Mouse (Mus musculus) heart, postnatal 4 days (tissue): ENCODE results near the gene Dennd5a. TPM values are rescaled to one million over a fixed set of nuclear protein-coding genes. Genes with fewer than 3 reads are reported as not detected.
A peak's percentile ranks its signal among the peaks of the same experiment; 100 is the strongest.

Source experiments
- DNase-seq: peaks from one replicate; pipeline ENCODE4 v3.0.0; 2021
- total RNA-seq, 2 experiments: library from RNA; stranded (reverse); gene quantifications; 2 replicates each; pipeline ENCODE4 v1.2.3; 2021

The Dennd5a gene
- total RNA-seq, 2 experiments from 2014 or later, result 185 to 190 TPM

- no peak for DNase-seq
Measured at GRCm38 (mm10) chr7:109963707-109964106, 3.4 kb upstream of the Dennd5a start.

GRCm38 (mm10) chr7:109962596-109962995 is 2.3 kb upstream of the Dennd5a start:
- no peak for DNase-seq

GRCm38 (mm10) chr7:109961570-109961969 is 1.3 kb upstream of the Dennd5a start:
- DNase-seq, result no peak

- DNase-seq, result no peak
Measured at GRCm38 (mm10) chr7:109960613-109961154, 414 bp upstream of the Dennd5a start.

GRCm38 (mm10) chr7:109958843-109959715 is 1.2 kb downstream of the Dennd5a start:
- DNase-seq, result no peak

GRCm38 (mm10) chr7:109957996-109958789 is 2.1 kb downstream of the Dennd5a start:
- DNase-seq, result no peak

- no peak for DNase-seq
Measured at GRCm38 (mm10) chr7:109954622-109955401, 5.5 kb downstream of the Dennd5a start.

GRCm38 (mm10) chr7:109951297-109951696 is 9.0 kb downstream of the Dennd5a start:
- no peak for DNase-seq

- DNase-seq, result no peak
Measured at GRCm38 (mm10) chr7:109944421-109945034, 15.7 kb downstream of the Dennd5a start.

GRCm38 (mm10) chr7:109929628-109930027 is 30.6 kb downstream of the Dennd5a start:
- DNase-seq, result no peak

GRCm38 (mm10) chr7:109928365-109928764 is 31.9 kb downstream of the Dennd5a start:
- no peak for DNase-seq

GRCm38 (mm10) chr7:109924965-109925364 is 35.3 kb downstream of the Dennd5a start:
- DNase-seq, result no peak

- DNase-seq, result no peak
Measured at GRCm38 (mm10) chr7:109922889-109923288, 37.4 kb downstream of the Dennd5a start.

GRCm38 (mm10) chr7:109906165-109906564 is 54.1 kb downstream of the Dennd5a start:
- no peak for DNase-seq

GRCm38 (mm10) chr7:109900921-109901320 is 59.3 kb downstream of the Dennd5a start:
- DNase-seq, result no peak

GRCm38 (mm10) chr7:109898911-109899310 is 61.4 kb downstream of the Dennd5a start:
- DNase-seq, result no peak

GRCm38 (mm10) chr7:109892530-109892929 is 67.7 kb downstream of the Dennd5a start:
- peak; percentile 88 for DNase-seq

GRCm38 (mm10) chr7:109891786-109892185 is 68.5 kb downstream of the Dennd5a start:
- no peak for DNase-seq

- no peak for DNase-seq
Measured at GRCm38 (mm10) chr7:109890256-109890655, 70.0 kb downstream of the Dennd5a start.

GRCm38 (mm10) chr7:109889300-109889699 is 71.0 kb downstream of the Dennd5a start:
- DNase-seq, result no peak

GRCm38 (mm10) chr7:109886249-109886648 is 74.0 kb downstream of the Dennd5a start:
- no peak for DNase-seq

- no peak for DNase-seq
Measured at GRCm38 (mm10) chr7:109882574-109882973, 77.7 kb downstream of the Dennd5a start.
